Mouse (Mus musculus) CD4-positive, CD25-positive, alpha-beta regulatory T cell, adult 4 months (primary cell): ENCODE measurements around the gene Olfr385. TPM values are rescaled to one million over a fixed set of nuclear protein-coding genes. Genes with fewer than 3 reads are reported as not detected.
"Not testable (repeated sequence)": the region's sequence is repeated elsewhere in the genome, so short reads cannot be mapped to it uniquely, and the experiment has no call there.

Experiments used
- ATAC-seq: one replicate; pipeline ENCODE4 v1.8.0; 2017
- polyA plus RNA-seq, 2 experiments: library from polyadenylated mRNA; unstranded; fragments of 100-300 nt; shearing (Covaris generic); gene quantifications; one replicate each; pipeline ENCODE4 v1.2.1; 2017

Olfr385 gene
- not detected for polyA plus RNA-seq

DNA sequence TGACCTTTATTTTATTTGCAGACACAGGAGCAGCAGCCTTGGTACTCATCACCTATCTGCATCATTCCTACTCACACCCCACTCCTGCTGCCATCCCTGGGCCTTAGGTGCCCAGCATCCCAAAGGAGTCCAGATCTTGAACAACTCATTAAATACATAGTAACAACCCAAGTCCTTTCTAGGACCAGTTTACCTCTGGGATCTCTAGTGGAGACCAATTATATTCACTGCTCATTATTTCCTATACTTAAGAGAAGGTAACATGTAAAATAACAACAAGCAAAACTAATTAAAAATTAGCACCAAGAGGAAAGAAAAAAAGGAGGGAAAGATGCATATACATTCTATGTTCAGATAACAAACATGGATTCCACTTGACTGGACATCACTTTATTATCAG is at the start of gene Olfr385:
Gene Olfr385, minus strand, starts transcription at position 101 of the 400 bp plus-strand sequence.
- no peak for ATAC-seq

DNA sequence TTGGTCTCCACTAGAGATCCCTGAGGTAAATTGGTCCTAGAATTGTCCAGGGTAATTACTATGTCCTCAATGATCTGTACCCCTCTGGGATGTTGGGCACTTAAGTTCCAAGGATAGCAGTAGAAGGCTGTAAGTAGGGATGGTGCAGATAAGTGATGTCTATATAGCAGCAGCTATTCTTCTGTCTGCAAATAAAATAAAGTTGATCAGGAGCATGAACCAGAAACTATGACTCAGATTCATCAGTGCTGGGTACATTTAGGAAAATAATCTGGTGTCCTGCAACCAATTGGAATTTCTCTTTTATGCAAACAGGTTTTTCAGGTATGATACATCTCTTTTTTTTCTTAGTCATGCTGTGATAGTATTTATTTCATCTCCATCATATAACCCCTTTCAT is 5.5 kb upstream of the Olfr385 start, which contains the start of gene Olfr384:
Gene Olfr384, plus strand, starts transcription at position 301 of the 400 bp plus-strand sequence.
- ATAC-seq, result no peak

DNA sequence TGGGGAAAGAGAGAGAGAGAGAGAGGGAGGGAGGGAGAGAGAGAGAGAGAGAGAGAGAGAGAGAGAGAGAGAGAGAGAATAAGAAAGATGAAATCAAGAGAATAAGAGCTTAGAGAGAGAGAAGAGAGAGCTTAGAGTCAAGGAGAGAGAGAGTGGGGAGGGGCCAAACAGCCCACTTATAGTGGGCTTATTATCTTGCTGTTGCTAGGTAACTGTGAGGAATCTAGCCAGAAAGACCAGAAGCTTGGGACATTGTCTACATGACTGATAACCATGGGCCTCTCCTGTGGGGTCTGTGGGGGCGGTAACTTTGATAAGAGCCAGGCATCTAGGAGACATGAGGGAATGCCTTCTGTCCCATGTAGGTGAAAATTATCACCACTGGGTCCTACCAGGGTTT is 9.6 kb downstream of the Olfr385 start:
- ATAC-seq, result not testable (repeated sequence)

DNA sequence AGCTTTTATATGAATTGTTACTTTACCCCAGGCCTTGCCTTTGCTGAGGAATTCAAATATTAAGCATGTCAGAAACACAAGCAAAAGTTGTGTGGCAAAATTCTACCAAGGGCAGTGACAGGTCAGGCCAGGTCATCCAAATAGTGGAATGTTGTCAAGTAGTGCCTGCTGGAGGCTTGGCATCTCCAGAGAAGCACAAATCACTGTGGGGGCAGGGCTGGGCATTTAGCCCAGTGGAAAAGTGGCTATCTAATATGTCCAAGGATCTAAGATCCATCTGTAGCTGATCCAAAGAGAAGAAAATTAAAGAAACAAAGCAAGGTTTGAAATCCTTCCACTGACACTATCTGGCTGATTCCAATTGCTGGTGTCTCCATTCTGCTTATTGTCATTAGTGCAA is 12.9 kb downstream of the Olfr385 start:
- ATAC-seq, result no peak

Other genes with a start within 250 kb of the Olfr385 start
- gene Olfr20, start 242.2 kb downstream of the Olfr385 start, polyA plus RNA-seq, result not detected
- gene Olfr376, start 221.8 kb downstream of the Olfr385 start, polyA plus RNA-seq, result not detected
- not detected for gene Olfr1, start 193.4 kb downstream of the Olfr385 start, polyA plus RNA-seq
- not detected for gene Olfr378, start 164.5 kb downstream of the Olfr385 start, polyA plus RNA-seq
- gene Olfr380, start 135.5 kb downstream of the Olfr385 start, polyA plus RNA-seq, result not detected
- not detected for gene Olfr381, start 101.4 kb downstream of the Olfr385 start, polyA plus RNA-seq
- gene Olfr382, start 75.8 kb downstream of the Olfr385 start, polyA plus RNA-seq, result not detected
- not detected for gene Olfr384, start 5.6 kb upstream of the Olfr385 start, polyA plus RNA-seq
- gene Zfp735, start 95.8 kb upstream of the Olfr385 start, polyA plus RNA-seq, result not detected
- gene Olfr389, start 187.7 kb upstream of the Olfr385 start, polyA plus RNA-seq, result not detected
- not detected for gene Olfr390, start 190.0 kb upstream of the Olfr385 start, polyA plus RNA-seq
- not detected for gene Olfr391-ps, start 210.0 kb upstream of the Olfr385 start, polyA plus RNA-seq
- under 1 TPM in 1 of 2 experiments, not detected in 1; 0.08 TPM for gene Olfr392, start 224.0 kb upstream of the Olfr385 start, polyA plus RNA-seq